Mouse (Mus musculus) CH12F3 (cell line): ENCODE data around the gene Arf1.
"Not testable (repeated sequence)": the region's sequence is repeated elsewhere in the genome, so short reads cannot be mapped to it uniquely, and the experiment has no call there.

Source experiments
- in situ Hi-C: fragments of 300-500 bp; cut with MboI; formaldehyde crosslinking; loops from 2 replicates; pipeline ENCODE4 v1.14.3; 2020; ENCODE audit warnings: low sequenced_read_pairs

The Arf1 gene

GRCm38 (mm10) chr11:59226787-59227603 lies 1.1 kb downstream of the Arf1 start:
- in situ Hi-C loops, result no loop called here

GRCm38 (mm10) chr11:59226251-59226650 lies 1.8 kb downstream of the Arf1 start:
- in situ Hi-C loops, result no loop called here

- in situ Hi-C loops, result no loop called here
Measured at GRCm38 (mm10) chr11:59225167-59225566, 2.9 kb downstream of the Arf1 start.

- in situ Hi-C loops, result no loop called here
Measured at GRCm38 (mm10) chr11:59224470-59224869, 3.6 kb downstream of the Arf1 start.

GRCm38 (mm10) chr11:59224025-59224424 lies 4.0 kb downstream of the Arf1 start:
- in situ Hi-C loops, result no loop called here

GRCm38 (mm10) chr11:59222306-59222705 lies 5.8 kb downstream of the Arf1 start:
- in situ Hi-C loops, result no loop called here

GRCm38 (mm10) chr11:59221604-59222003 lies 6.5 kb downstream of the Arf1 start:
- in situ Hi-C loops, result no loop called here

GRCm38 (mm10) chr11:59219064-59219463 lies 9.0 kb downstream of the Arf1 start:
- in situ Hi-C loops, result no loop called here

- in situ Hi-C loops, result no loop called here
Measured at GRCm38 (mm10) chr11:59218389-59218998, 9.6 kb downstream of the Arf1 start.

- in situ Hi-C loops, result no loop called here
Measured at GRCm38 (mm10) chr11:59216955-59217354, 11.1 kb downstream of the Arf1 start.

GRCm38 (mm10) chr11:59212892-59213494 lies 15.1 kb downstream of the Arf1 start:
- in situ Hi-C loops, result no loop called here

GRCm38 (mm10) chr11:59212320-59212719 lies 15.8 kb downstream of the Arf1 start:
- in situ Hi-C loops, result not testable (repeated sequence)

GRCm38 (mm10) chr11:59211561-59211960 lies 16.5 kb downstream of the Arf1 start:
- in situ Hi-C loops, result not testable (repeated sequence)

GRCm38 (mm10) chr11:59210020-59210419 lies 18.1 kb downstream of the Arf1 start:
- in situ Hi-C loops, result no loop called here

- in situ Hi-C loops, result no loop called here
Measured at GRCm38 (mm10) chr11:59209580-59209979, 18.5 kb downstream of the Arf1 start.

GRCm38 (mm10) chr11:59209003-59209441 lies 19.0 kb downstream of the Arf1 start:
- in situ Hi-C loops, result no loop called here

GRCm38 (mm10) chr11:59208153-59208831 lies 19.8 kb downstream of the Arf1 start, which contains the start of gene 2310033P09Rik:
Gene 2310033P09Rik, plus strand, starts transcription at chr11:59208321.
- in situ Hi-C loops, result no loop called here

GRCm38 (mm10) chr11:59202081-59202995 lies 25.7 kb downstream of the Arf1 start, which contains the start of gene Mrpl55:
Gene Mrpl55, plus strand, starts transcription at chr11:59202486.
- in situ Hi-C loops, result no loop called here

- in situ Hi-C loops, result no loop called here
Measured at GRCm38 (mm10) chr11:59201216-59202002, 26.7 kb downstream of the Arf1 start.
